Mouse (Mus musculus): ENCODE data around the gene Gm37240.

Gene Gm37240

GRCm38 (mm10) chr3:85669844-85670243 lies 217.5 kb downstream of the Gm37240 start:
- DNase-seq: no peak

GRCm38 (mm10) chr3:85667683-85668082 lies 219.6 kb downstream of the Gm37240 start:
- no peak for DNase-seq

GRCm38 (mm10) chr3:85666736-85667135 lies 220.6 kb downstream of the Gm37240 start:
- no peak for DNase-seq

GRCm38 (mm10) chr3:85666166-85666565 lies 221.2 kb downstream of the Gm37240 start:
- no peak for DNase-seq

- no peak for DNase-seq
Measured at GRCm38 (mm10) chr3:85664591-85665171, 222.6 kb downstream of the Gm37240 start.

GRCm38 (mm10) chr3:85663826-85664225 lies 223.5 kb downstream of the Gm37240 start:
- DNase-seq: no peak

- no peak for DNase-seq
Measured at GRCm38 (mm10) chr3:85661926-85662813, 225.1 kb downstream of the Gm37240 start.

GRCm38 (mm10) chr3:85659681-85660080 lies 227.6 kb downstream of the Gm37240 start:
- no peak for DNase-seq

- no peak for DNase-seq
Measured at GRCm38 (mm10) chr3:85655538-85655937, 231.8 kb downstream of the Gm37240 start.

- no peak for DNase-seq
Measured at GRCm38 (mm10) chr3:85652727-85653665, 234.3 kb downstream of the Gm37240 start.

- no peak for DNase-seq
Measured at GRCm38 (mm10) chr3:85649176-85649575, 238.1 kb downstream of the Gm37240 start.

- no peak for DNase-seq
Measured at GRCm38 (mm10) chr3:85645517-85646004, 241.8 kb downstream of the Gm37240 start.

GRCm38 (mm10) chr3:85644814-85645213 lies 242.5 kb downstream of the Gm37240 start:
- DNase-seq: no peak

- no peak for DNase-seq
Measured at GRCm38 (mm10) chr3:85641751-85642150, 245.6 kb downstream of the Gm37240 start.

- DNase-seq: no peak
Measured at GRCm38 (mm10) chr3:85636716-85637447, 250.4 kb downstream of the Gm37240 start.

- DNase-seq: no peak
Measured at GRCm38 (mm10) chr3:85635591-85635990, 251.7 kb downstream of the Gm37240 start.

GRCm38 (mm10) chr3:85635126-85635419 lies 252.2 kb downstream of the Gm37240 start:
- DNase-seq: no peak

GRCm38 (mm10) chr3:85634389-85635125 lies 252.8 kb downstream of the Gm37240 start:
- no peak for DNase-seq

GRCm38 (mm10) chr3:85633733-85634132 lies 253.6 kb downstream of the Gm37240 start:
- no peak for DNase-seq

- DNase-seq: no peak
Measured at GRCm38 (mm10) chr3:85629895-85630510, 257.3 kb downstream of the Gm37240 start.

- DNase-seq: no peak
Measured at GRCm38 (mm10) chr3:85619751-85620150, 267.6 kb downstream of the Gm37240 start.

All from thymus, postnatal 14 days (tissue).